Mouse (Mus musculus) myocyte (in vitro differentiated cells): ENCODE measurements around the gene Elmod2.

Experiments used
- CEBPB ChIP-seq: IDR thresholded peaks from 2 replicates; pipeline ENCODE4 v1.6.1; 2011; ENCODE audit warnings: mild to moderate bottlenecking, moderate library complexity; ENCODE audit not compliant: poor library complexity, insufficient read depth, severe bottlenecking
- E2F4 ChIP-seq: IDR thresholded peaks from one replicate; pipeline ENCODE4 v1.6.1; 2011; ENCODE audit warnings: mild to moderate bottlenecking, control low read depth, moderate library complexity; ENCODE audit not compliant: insufficient read depth
- MAX ChIP-seq: IDR thresholded peaks from one replicate; pipeline ENCODE4 v1.6.1; 2011; ENCODE audit warnings: low read depth, mild to moderate bottlenecking, control low read depth
- MYOG ChIP-seq, 3 experiments: IDR thresholded peaks; one replicate each; pipeline ENCODE4 v1.6.1; 2011; ENCODE audit warnings: control low read depth in 2 of 3, low read depth in 2 of 3, mild to moderate bottlenecking in 2 of 3; ENCODE audit not compliant: insufficient read length in 2 of 3, control insufficient read depth in 1 of 3, insufficient read depth in 1 of 3
- POLR2A ChIP-seq: IDR thresholded peaks from one replicate; pipeline ENCODE4 v1.6.1; 2011; ENCODE audit warnings: low read depth, mild to moderate bottlenecking, control low read depth, moderate library complexity; ENCODE audit not compliant: insufficient read length
- REST ChIP-seq: IDR thresholded peaks from one replicate; pipeline ENCODE4 v1.6.1; 2011; ENCODE audit warnings: mild to moderate bottlenecking, control low read depth, moderate library complexity; ENCODE audit not compliant: insufficient read depth, insufficient read length
- TCF12 ChIP-seq: IDR thresholded peaks from one replicate; pipeline ENCODE4 v1.6.1; 2011; ENCODE audit warnings: mild to moderate bottlenecking, control low read depth; ENCODE audit not compliant: poor library complexity, insufficient read depth, severe bottlenecking
- USF1 ChIP-seq: IDR thresholded peaks from one replicate; pipeline ENCODE4 v1.6.1; 2011; ENCODE audit warnings: low read depth, mild to moderate bottlenecking, control low read depth, moderate library complexity

- TF ChIP-seq REST: no peak
- no peak for TF ChIP-seq MAX
- TF ChIP-seq TCF12: no peak
- no peak for TF ChIP-seq POLR2A
- no peak for TF ChIP-seq CEBPB
- no peak for TF ChIP-seq E2F4
- TF ChIP-seq USF1: no peak
- TF ChIP-seq MYOG (IDR thresholded peaks at IDR 0.05; ENCODE audit: control insufficient read depth in 1 of 3, insufficient read depth in 1 of 3, insufficient read length in 2 of 3, low read depth in 2 of 3): no peak
These were observed 44.9 kb upstream of the Elmod2 start for GRCm38 (mm10) chr8:83377231-83377630.
